Mouse (Mus musculus) R1 (cell line): ENCODE results near the gene Nr1h5.

Experiments
- DNase-seq: peaks from one replicate; pipeline ENCODE4 v3.0.0-alpha.2; 2018; ENCODE audit warnings: low read depth, low spot score

Gene Nr1h5

DNA sequence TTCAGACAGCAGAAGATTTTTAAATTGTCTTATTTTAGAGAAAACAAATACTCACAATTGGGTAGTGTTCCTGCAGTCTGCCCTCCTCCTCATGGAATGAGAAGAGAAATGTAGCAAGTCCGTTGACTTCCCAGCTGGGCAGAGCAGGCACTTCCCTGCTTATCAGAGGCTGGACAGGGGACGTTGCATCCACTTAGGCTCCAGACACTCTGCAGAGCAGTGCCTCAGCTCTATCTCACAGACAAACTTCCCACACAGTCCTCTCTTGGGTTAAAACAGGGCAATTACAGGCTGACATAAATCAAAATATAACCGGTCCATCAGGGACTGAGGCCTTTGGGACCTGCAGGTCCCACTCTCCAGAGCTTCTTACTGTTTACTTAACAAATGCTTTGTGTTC lies at the start of gene Nr1h5:
Nr1h5 (minus strand) TSS at position 101 of the 400 bp plus-strand sequence.
- no peak for DNase-seq

DNA sequence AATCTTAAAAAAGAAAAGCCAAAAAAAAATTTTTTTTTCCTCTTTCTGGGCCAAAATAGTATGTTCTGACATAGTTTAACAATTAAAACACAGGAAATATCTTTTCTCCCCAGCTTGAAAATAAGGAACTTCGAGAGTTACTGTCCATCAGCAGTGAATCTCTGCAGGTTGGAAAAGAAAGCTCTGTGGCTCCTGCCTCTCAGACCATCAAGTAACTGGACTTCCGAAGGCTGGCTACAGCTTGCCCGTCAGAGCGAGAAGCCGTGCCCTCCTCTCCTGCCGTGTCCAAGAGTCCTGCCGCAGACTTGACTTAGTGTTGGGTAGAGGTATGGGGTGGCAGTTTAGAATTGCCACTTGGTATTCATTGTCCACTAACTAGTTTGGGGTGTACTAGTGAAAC lies 37.7 kb upstream of the Nr1h5 start:
- no peak for DNase-seq

GRCm38 (mm10) chr3:102997591-102997990 lies 33.7 kb upstream of the Nr1h5 start:
- no peak for DNase-seq

DNA sequence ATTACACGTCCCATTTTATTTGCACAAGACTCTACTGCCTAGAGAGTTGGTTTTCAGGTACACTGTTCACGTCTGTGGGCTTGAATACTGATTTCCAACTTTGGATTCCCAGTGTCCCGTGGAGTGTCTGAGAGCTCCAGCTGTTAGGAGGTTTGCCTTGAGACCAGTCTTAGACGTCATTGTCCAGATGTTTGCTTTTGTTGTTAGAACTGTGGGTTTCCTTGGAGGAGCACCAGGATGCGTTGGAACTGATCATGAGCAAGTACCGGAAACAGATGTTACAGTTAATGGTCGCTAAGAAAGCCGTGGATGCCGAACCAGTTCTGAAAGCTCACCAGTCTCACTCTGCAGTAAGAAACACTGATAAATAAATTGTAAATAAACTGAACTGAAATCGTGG lies 33.1 kb upstream of the Nr1h5 start:
- peak; percentile 83 for DNase-seq

GRCm38 (mm10) chr3:102995605-102996321 lies 31.8 kb upstream of the Nr1h5 start, which contains the start of gene Sike1:
Sike1 (plus strand) TSS chr3:102995708.
- peak; percentile 95 for DNase-seq

- no peak for DNase-seq
These were observed 31.3 kb upstream of the Nr1h5 start for GRCm38 (mm10) chr3:102995233-102995604.

DNA sequence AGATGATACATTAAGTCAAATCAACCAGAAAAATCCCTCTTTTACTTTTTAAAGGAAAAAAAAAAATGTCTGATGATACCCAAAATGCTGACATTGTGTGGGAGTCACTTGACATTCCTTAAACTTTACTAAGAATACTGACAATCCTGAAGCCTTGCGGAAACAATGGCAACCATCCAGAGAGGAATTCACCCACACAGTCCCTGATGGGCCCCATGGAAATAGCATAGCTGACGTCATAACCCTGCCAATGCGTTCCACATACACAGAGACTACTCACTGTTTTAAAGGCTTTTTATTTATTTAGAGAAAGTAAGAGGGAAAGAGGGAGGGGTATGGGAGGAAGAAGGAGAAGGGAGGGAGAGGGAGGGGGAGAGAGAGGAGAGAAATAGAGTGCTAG lies 29.0 kb upstream of the Nr1h5 start:
- peak; percentile 88 for DNase-seq

DNA sequence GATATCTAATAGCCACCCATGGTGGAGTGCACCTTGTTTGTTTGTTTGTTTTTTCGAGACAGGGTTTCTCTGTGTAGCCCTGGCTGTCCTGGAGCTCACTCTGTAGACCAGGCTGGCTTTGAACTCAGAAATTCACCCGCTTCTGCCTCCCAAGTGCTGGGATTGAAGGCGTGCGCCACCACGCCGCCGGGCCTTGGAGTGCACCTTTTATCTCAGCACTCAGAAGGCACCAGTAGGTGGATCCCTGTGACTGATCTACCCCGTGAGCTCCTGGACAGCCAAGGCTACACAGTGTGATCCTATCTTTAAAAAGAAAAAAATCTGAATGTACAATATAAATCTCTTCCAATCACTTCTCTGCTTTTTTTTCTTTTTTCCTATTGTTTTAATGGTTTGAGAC lies 27.1 kb upstream of the Nr1h5 start:
- peak; percentile 61 for DNase-seq

GRCm38 (mm10) chr3:102980349-102980736 lies 16.4 kb upstream of the Nr1h5 start:
- DNase-seq: no peak

- DNase-seq: peak; percentile 55
These were observed 15.8 kb upstream of the Nr1h5 start for GRCm38 (mm10) chr3:102979550-102980348.

GRCm38 (mm10) chr3:102976906-102977305 lies 13.0 kb upstream of the Nr1h5 start:
- no peak for DNase-seq

- no peak for DNase-seq
These were observed 6.6 kb upstream of the Nr1h5 start for GRCm38 (mm10) chr3:102970508-102970907.

- DNase-seq: no peak
These were observed 6.1 kb upstream of the Nr1h5 start for GRCm38 (mm10) chr3:102970067-102970466.

DNA sequence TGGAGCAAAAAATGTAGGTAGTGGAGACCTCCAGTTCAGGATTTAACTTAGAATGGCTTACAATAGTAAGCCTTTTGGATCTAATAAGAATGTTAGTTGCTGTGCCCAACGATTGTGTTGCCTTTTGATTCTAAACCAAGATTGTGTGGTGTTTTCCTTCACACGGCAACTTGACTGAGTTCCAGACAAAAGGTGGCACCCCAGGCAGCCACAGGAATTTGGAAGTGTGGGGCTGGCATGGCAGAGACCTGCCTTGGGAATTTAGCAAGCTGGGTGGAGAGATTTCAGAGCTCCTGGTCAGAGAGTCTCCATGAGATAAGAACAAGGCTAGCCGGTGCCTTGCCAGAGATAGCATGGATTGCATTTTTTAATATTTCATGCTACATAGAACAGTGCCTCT lies 8.3 kb downstream of the Nr1h5 start:
- no peak for DNase-seq

- no peak for DNase-seq
These were observed 8.8 kb downstream of the Nr1h5 start for GRCm38 (mm10) chr3:102955143-102955542.

DNA sequence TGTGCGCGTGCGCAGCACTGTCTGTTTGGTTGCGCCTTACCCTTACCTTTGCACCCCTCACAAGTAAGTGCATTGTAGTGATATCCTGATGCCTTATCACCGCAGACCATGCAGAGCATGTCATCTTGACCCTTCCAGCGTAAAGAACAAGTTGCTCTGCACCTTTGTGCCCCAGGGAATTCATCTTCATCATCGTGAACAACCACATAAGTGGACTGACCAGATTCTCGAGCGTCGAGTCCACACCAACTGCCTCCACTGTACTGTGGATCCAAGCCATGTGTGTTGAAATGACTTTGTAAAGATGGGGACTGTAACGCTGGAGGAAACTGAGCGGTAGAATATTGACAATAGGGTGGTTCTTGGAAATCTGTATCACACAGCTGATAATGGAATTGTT lies 9.5 kb downstream of the Nr1h5 start:
- DNase-seq: no peak

- DNase-seq: peak; percentile 35
These were observed 17.1 kb downstream of the Nr1h5 start for GRCm38 (mm10) chr3:102946861-102947260.

GRCm38 (mm10) chr3:102946312-102946711 lies 17.6 kb downstream of the Nr1h5 start:
- DNase-seq: no peak

GRCm38 (mm10) chr3:102938100-102938499 lies 25.8 kb downstream of the Nr1h5 start:
- no peak for DNase-seq

GRCm38 (mm10) chr3:102935451-102936354 lies 28.2 kb downstream of the Nr1h5 start, which contains the start of gene Sycp1:
Sycp1 (minus strand) TSS chr3:102936100.
- DNase-seq: peak; percentile 60

- DNase-seq: no peak
These were observed 64.8 kb downstream of the Nr1h5 start for GRCm38 (mm10) chr3:102899136-102899535.
